Mouse (Mus musculus) liver, embryonic 14.5 days (tissue): Measurements from ENCODE around the gene Cd4. TPM values are rescaled to one million over a fixed set of nuclear protein-coding genes. Genes with fewer than 3 reads are reported as not detected.

Experiments
- ATAC-seq: fragments of 200-750 bp; cut with Nextera tagmentation; 2 replicates; pipeline ENCODE4 v1.8.0; 2017; ENCODE audit warnings: moderate number of reproducible peaks, mild to moderate bottlenecking, moderate library complexity; ENCODE audit not compliant: insufficient read depth
- DNase-seq, 3 experiments: peaks; one replicate each; pipeline ENCODE4 v3.0.0-alpha.2; 2012 to 2013; ENCODE audit warnings: low read depth in 3 of 3, low spot score in 3 of 3
- H3K27ac ChIP-seq: fragments of 300-500 bp; sonication (generic); 2 replicates; pipeline ENCODE4 v1.5.1; 2014; ENCODE audit warnings: moderate library complexity, mild to moderate bottlenecking, control low read depth, inconsistent platforms
- H3K27me3 ChIP-seq: fragments of 300-500 bp; sonication (generic); 2 replicates; pipeline ENCODE4 v1.6.1; 2014; ENCODE audit warnings: mild to moderate bottlenecking, low read length, moderate library complexity; ENCODE audit not compliant: control insufficient read depth, insufficient read depth
- H3K36me3 ChIP-seq: fragments of 300-500 bp; sonication (generic); replicated peaks from 2 replicates; pipeline ENCODE4 v1.6.1; 2014; ENCODE audit warnings: low read depth; ENCODE audit not compliant: control insufficient read depth, insufficient read depth
- H3K4me1 ChIP-seq, 2 experiments: fragments of 200-500 bp in 1 of 2; fragments of 300-500 bp in 1 of 2; sonication (generic) in 1 of 2; replicated peaks; 2 replicates each; pipeline ENCODE4 v1.6.1; 2012 to 2014; ENCODE audit warnings: antibody characterized with exemption in 1 of 2, inconsistent platforms in 1 of 2, low read length in 1 of 2; ENCODE audit not compliant: control insufficient read depth in 2 of 2, insufficient read depth in 2 of 2
- H3K4me2 ChIP-seq: fragments of 300-500 bp; sonication (generic); 2 replicates; pipeline ENCODE4 v1.6.1; 2014; ENCODE audit warnings: low read depth, mild to moderate bottlenecking, control low read depth, moderate library complexity
- H3K4me3 ChIP-seq, 2 experiments: fragments of 200-500 bp in 1 of 2; fragments of 300-500 bp in 1 of 2; sonication (generic) in 1 of 2; 2 replicates each; pipeline ENCODE4 v1.5.1; 2012 to 2014; ENCODE audit warnings: low read depth in 2 of 2, low read length in 2 of 2, mild to moderate bottlenecking in 2 of 2, control low read depth in 1 of 2, inconsistent platforms in 1 of 2, moderate library complexity in 1 of 2; ENCODE audit not compliant: insufficient read depth in 1 of 2
- H3K9ac ChIP-seq: fragments of 300-500 bp; sonication (generic); replicated peaks from 2 replicates; pipeline ENCODE4 v1.6.1; 2014; ENCODE audit warnings: mild to moderate bottlenecking, control low read depth, moderate library complexity
- H3K9me3 ChIP-seq: fragments of 300-500 bp; sonication (generic); 2 replicates; pipeline ENCODE4 v1.6.1; 2016; ENCODE audit warnings: low read length, mixed read lengths; ENCODE audit not compliant: control insufficient read depth
- CTCF ChIP-seq: IDR thresholded peaks from 2 replicates; pipeline ENCODE4 v1.5.1; 2016; ENCODE audit warnings: antibody characterized with exemption, low read depth, control low read depth
- EP300 ChIP-seq: IDR thresholded peaks from 2 replicates; pipeline ENCODE4 v1.6.1; 2016; ENCODE audit warnings: antibody characterized with exemption, low read depth
- WGBS: fragments of 180-500 bp; shearing (Covaris S2); extraction: QIAGEN DNeasy Blood & Tissue Kit; methylation state at CpG from one replicate; pipeline ENCODE4 v1.1.7; 2014; ENCODE audit not compliant: insufficient replicate concordance; 5-methylcytosine and 5-hydroxymethylcytosine counted together
- polyA plus RNA-seq, 2 experiments: library from polyadenylated mRNA; depleted of rRNA in 1 of 2; stranded (reverse) in 1 of 2; unstranded in 1 of 2; fragments of >200 nt; fragmentation: Nextera tagmentation in 1 of 2; extraction: Ambion mirVana in 1 of 2; gene quantifications; 2 replicates each; pipeline versions ENCODE4 v1.2.1 to v1.2.3; 2012 to 2014

Cd4 gene
- polyA plus RNA-seq, 2 experiments, result 0.03 to 0.07 TPM

DNA sequence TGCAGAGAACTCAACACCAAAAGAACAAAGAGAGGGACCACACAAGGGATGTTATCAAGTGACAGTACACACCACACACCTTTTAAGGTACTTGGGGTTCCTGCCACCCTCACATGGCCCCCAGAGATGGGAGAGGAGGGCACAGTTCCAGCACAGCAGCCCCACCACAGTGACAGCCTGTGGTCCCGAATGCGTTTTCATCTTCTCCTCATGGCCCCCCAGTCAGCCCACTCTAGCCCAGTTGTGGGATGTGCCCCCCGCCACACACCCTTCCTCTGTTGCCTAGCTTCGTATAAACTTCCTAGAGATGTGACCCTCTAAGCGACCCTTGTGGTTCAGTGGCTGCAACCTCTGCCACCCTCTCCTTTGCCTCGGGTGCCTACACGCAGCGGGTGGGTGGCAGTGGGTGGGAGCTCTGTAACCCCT lies 2.1 kb downstream of the Cd4 start:
- ATAC-seq, result no peak
- Histone ChIP-seq H3K9ac (no peak overlapping the region), H3K9me3 (no peaks in the 10 kb centered on the region), H3K27ac (no peak overlapping the region), H3K4me1 (no peaks in the 10 kb centered on the region), H3K4me2 (no peak overlapping the region), H3K27me3 (no peaks in the 10 kb centered on the region), H3K4me3 (no peak overlapping the region), H3K36me3 (no peaks in the 10 kb centered on the region)
- 70% methylated on average over 8 of the region's 8 CpGs for WGBS
- DNase-seq, result no peak
- TF ChIP-seq EP300 (no peak), CTCF (no peak)

- no peak overlapping the region for H3K4me3 ChIP-seq
- no peak overlapping the region for H3K4me2 ChIP-seq
- 49% methylated on average over 10 of the region's 10 CpGs for WGBS
- H3K9ac ChIP-seq, result no peak overlapping the region
- no peaks in the 10 kb centered on the region for H3K9me3 ChIP-seq
- TF ChIP-seq CTCF, result no peak
- TF ChIP-seq EP300, result no peak
- H3K36me3 ChIP-seq, result no peaks in the 10 kb centered on the region
- H3K27ac ChIP-seq, result no peak overlapping the region
- H3K27me3 ChIP-seq, result no peaks in the 10 kb centered on the region
- no peaks in the 10 kb centered on the region for H3K4me1 ChIP-seq
- no peak for ATAC-seq
- no peak for DNase-seq
Measured at GRCm38 (mm10) chr6:124884714-124885500, 3.1 kb downstream of the Cd4 start.

GRCm38 (mm10) chr6:124883351-124883750 lies 4.7 kb downstream of the Cd4 start:
- WGBS, result 70% methylated on average over 10 of the region's 10 CpGs
- no peaks in the 10 kb centered on the region for H3K4me1 ChIP-seq
- no peaks in the 10 kb centered on the region for H3K36me3 ChIP-seq
- no peak overlapping the region for H3K4me3 ChIP-seq
- H3K27me3 ChIP-seq, result no peaks in the 10 kb centered on the region
- H3K9me3 ChIP-seq, result no peaks in the 10 kb centered on the region
- DNase-seq, result no peak
- TF ChIP-seq EP300, result no peak
- TF ChIP-seq CTCF, result no peak
- no peak for ATAC-seq
- H3K9ac ChIP-seq, result no peak overlapping the region
- H3K4me2 ChIP-seq, result no peak overlapping the region
- no peak overlapping the region for H3K27ac ChIP-seq

- H3K9ac ChIP-seq, result no peak overlapping the region
- DNase-seq, result no peak
- no peak for ATAC-seq
- no peaks in the 10 kb centered on the region for H3K9me3 ChIP-seq
- H3K4me2 ChIP-seq, result no peak overlapping the region
- H3K27ac ChIP-seq, result no peak overlapping the region
- WGBS, result 73% methylated on average over 9 of the region's 9 CpGs
- no peaks in the 10 kb centered on the region for H3K36me3 ChIP-seq
- H3K27me3 ChIP-seq, result no peaks in the 10 kb centered on the region
- H3K4me3 ChIP-seq, result no peak overlapping the region
- H3K4me1 ChIP-seq, result no peaks in the 10 kb centered on the region
- no peak for TF ChIP-seq EP300
Measured at GRCm38 (mm10) chr6:124881821-124882220, 6.2 kb downstream of the Cd4 start.

DNA sequence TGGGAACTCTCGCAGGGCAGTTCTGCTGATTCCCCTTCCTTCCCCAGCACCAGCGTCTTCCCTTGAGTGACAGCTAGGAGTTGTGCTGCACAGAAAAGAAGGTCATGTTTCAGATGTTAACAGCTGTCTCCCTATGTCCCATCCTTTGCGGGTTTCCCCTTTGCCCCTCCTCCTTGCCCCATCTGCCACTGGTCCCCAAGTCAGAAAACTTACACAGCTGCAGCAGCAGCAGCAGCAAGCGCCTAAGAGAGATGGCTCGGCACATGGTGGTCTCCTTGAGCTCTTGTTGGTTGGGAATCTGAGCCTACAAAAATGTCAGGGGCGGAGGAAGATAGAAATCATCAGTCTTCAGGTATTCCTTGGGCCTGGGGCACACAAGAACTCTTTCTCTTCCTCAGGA lies 8.6 kb downstream of the Cd4 start:
- no peaks in the 10 kb centered on the region for H3K4me1 ChIP-seq
- ATAC-seq (no peak), DNase-seq (no peak)
- no peak for TF ChIP-seq EP300
- no peak for TF ChIP-seq CTCF
- no peaks in the 10 kb centered on the region for H3K36me3 ChIP-seq
- H3K27me3 ChIP-seq, result no peaks in the 10 kb centered on the region
- H3K4me3 ChIP-seq, result no peak overlapping the region
- H3K27ac ChIP-seq, result no peak overlapping the region
- no peak overlapping the region for H3K9ac ChIP-seq
- no peaks in the 10 kb centered on the region for H3K9me3 ChIP-seq
- no peak overlapping the region for H3K4me2 ChIP-seq
- WGBS, result 38% methylated on average over 6 of the region's 6 CpGs
